Mouse (Mus musculus): ENCODE results near the gene Stac2. TPM values are rescaled to one million over a fixed set of nuclear protein-coding genes. Genes with fewer than 3 reads are reported as not detected.

Stac2 gene
- polyA plus RNA-seq, 1 experiment from 2014 or later = 6.7 TPM

DNA sequence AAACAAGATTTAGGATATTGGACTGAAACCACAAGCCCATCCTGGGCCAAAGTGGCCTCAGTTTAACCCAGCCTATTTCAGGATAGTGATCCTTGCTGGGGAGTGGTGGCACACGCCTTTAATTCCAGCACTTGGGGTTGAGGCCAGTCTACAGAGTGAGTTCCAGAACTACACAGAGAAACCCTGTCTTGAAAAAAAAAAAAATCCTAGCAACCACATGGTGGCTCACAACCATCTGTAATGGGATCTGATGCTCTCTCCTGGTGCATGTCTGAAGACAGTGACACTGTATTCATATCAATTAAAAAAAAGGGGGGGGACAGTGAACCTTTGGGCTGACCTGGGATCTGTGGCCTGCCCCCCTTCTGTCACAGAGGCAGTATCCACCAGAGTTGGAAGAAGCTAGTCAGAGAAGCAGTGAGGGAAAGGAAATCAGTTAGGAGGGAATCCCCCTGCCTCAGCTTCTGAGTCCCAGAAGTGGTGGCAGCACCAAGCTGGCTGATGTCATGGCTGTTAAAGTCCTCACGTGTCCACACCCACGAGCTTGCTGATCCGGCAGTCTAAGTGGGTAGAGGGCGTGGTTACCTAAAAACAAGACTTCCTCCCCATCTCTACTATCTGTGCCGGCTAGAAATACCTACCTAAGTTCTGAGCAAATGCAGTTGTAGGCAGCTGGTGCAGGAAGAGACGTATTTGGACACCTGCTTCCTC is 54.2 kb downstream of the Stac2 start:
- H3K4me3 ChIP-seq (replicated peaks; ENCODE audit: low read length) = no peak overlapping the region
- DNase-seq (ENCODE audit: low spot score) (no peak), ATAC-seq (ENCODE audit: low FRiP score) (no peak)
- 0 out of 2 replicates have a peak, but pooled peaks cover 9% of the 10 kb centered on the region for H3K27me3 ChIP-seq (ENCODE audit: control insufficient read depth, insufficient read depth, low read length)
- H3K4me2 ChIP-seq (replicated peaks) = no peak overlapping the region
- H3K9me3 ChIP-seq (ENCODE audit: control insufficient read depth, low read length) = no peaks in the 10 kb centered on the region
- H3K9ac ChIP-seq = no peak overlapping the region
- peaks cover 14% of the 10 kb centered on the region for H3K4me1 ChIP-seq (replicated peaks; ENCODE audit: control insufficient read depth, insufficient read depth, low read length)
- WGBS = 69% methylated on average over 7 of the region's 7 CpGs
- H3K27ac ChIP-seq = no peak overlapping the region
- H3K36me3 ChIP-seq (replicated peaks; ENCODE audit: control insufficient read depth, insufficient read depth) = peaks cover 18% of the 10 kb centered on the region

GRCm38 (mm10) chr11:97998074-97998793 is 55.0 kb downstream of the Stac2 start:
- 84% methylated on average over 11 of the region's 11 CpGs for WGBS
- Histone ChIP-seq H3K9me3 (ENCODE audit: control insufficient read depth, low read length) (no peaks in the 10 kb centered on the region), H3K4me2 (replicated peaks) (no peak overlapping the region), H3K4me1 (replicated peaks; ENCODE audit: control insufficient read depth, insufficient read depth, low read length) (peaks cover 14% of the 10 kb centered on the region), H3K36me3 (replicated peaks; ENCODE audit: control insufficient read depth, insufficient read depth) (peaks cover 15% of the 10 kb centered on the region), H3K9ac (no peak overlapping the region), H3K27me3 (ENCODE audit: control insufficient read depth, insufficient read depth, low read length) (0 out of 2 replicates have a peak, but pooled peaks cover 10% of the 10 kb centered on the region), H3K27ac (no peak overlapping the region), H3K4me3 (replicated peaks; ENCODE audit: low read length) (no peak overlapping the region)
- ATAC-seq (ENCODE audit: low FRiP score) = no peak
- DNase-seq (ENCODE audit: low spot score) = no peak

- no peak overlapping the region for H3K4me2 ChIP-seq (replicated peaks)
- H3K27me3 ChIP-seq (ENCODE audit: control insufficient read depth, insufficient read depth, low read length) = 0 out of 2 replicates have a peak, but pooled peaks cover 10% of the 10 kb centered on the region
- H3K9me3 ChIP-seq (ENCODE audit: control insufficient read depth, low read length) = no peaks in the 10 kb centered on the region
- no peak overlapping the region for H3K4me3 ChIP-seq (replicated peaks; ENCODE audit: low read length)
- ATAC-seq (ENCODE audit: low FRiP score) (no peak), DNase-seq (ENCODE audit: low spot score) (no peak)
- 73% methylated on average over 8 of the region's 8 CpGs for WGBS
- no peak overlapping the region for H3K27ac ChIP-seq
- H3K9ac ChIP-seq = no peak overlapping the region
- peaks cover 14% of the 10 kb centered on the region for H3K4me1 ChIP-seq (replicated peaks; ENCODE audit: control insufficient read depth, insufficient read depth, low read length)
- H3K36me3 ChIP-seq (replicated peaks; ENCODE audit: control insufficient read depth, insufficient read depth) = peaks cover 8% of the 10 kb centered on the region
Measured at GRCm38 (mm10) chr11:97997387-97997960, 55.8 kb downstream of the Stac2 start.

- DNase-seq (ENCODE audit: low spot score) (no peak), ATAC-seq (ENCODE audit: low FRiP score) (no peak)
- 75% methylated on average over 1 of the region's 1 CpGs for WGBS
- Histone ChIP-seq H3K27ac (no peak overlapping the region), H3K36me3 (replicated peaks; ENCODE audit: control insufficient read depth, insufficient read depth) (0 out of 2 replicates have a peak, but pooled peaks cover 1% of the 10 kb centered on the region), H3K4me1 (replicated peaks; ENCODE audit: control insufficient read depth, insufficient read depth, low read length) (peaks cover 14% of the 10 kb centered on the region), H3K4me2 (replicated peaks) (no peak overlapping the region), H3K9me3 (ENCODE audit: control insufficient read depth, low read length) (no peaks in the 10 kb centered on the region), H3K9ac (no peak overlapping the region), H3K27me3 (ENCODE audit: control insufficient read depth, insufficient read depth, low read length) (0 out of 2 replicates have a peak, but pooled peaks cover 10% of the 10 kb centered on the region), H3K4me3 (replicated peaks; ENCODE audit: low read length) (no peak overlapping the region)
Measured at GRCm38 (mm10) chr11:97996691-97997090, 56.6 kb downstream of the Stac2 start.

DNA sequence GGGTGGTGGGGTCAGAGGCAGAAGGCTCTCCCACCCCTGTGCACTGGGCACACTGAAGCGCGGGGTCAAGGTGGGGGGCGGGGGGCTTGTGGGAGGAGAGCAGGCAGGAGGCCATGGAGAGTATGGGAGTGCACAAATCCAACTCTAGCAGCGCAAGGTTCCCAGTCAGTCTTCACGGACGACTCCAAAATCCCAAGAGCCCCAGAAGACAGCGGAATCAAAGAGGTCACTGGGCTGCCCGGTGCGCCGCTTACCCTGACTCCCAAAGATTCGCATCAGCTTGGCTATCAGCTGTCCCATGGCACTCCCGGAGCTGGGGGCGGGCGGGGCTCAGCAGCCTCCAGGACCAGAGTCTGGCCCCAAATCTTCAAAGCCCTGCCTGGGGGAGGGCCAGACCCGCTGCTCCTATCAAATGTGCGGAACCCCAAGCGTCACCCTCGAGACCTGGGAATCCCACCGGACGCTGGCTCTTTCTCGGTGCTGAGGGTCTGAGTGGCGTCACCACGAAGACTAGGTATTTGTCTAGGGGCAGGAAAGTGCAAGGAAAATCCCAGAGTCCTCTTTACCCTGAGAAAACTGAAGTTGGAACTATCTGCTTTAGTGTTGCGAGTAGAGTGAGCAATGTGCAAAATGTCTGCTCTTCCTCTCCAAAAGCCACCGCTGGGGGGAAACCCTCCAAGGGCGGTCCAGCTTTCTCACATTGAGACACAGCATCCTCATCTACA is 57.5 kb downstream of the Stac2 start, which contains the start of gene Arl5c:
Gene Arl5c (minus strand): TSS at position 618 of the 725 bp plus-strand sequence.
- DNase-seq (ENCODE audit: low spot score) = no peak
- ATAC-seq (ENCODE audit: low FRiP score) = peak; percentile 36; the same call in 1 of the 2 replicates

DNA sequence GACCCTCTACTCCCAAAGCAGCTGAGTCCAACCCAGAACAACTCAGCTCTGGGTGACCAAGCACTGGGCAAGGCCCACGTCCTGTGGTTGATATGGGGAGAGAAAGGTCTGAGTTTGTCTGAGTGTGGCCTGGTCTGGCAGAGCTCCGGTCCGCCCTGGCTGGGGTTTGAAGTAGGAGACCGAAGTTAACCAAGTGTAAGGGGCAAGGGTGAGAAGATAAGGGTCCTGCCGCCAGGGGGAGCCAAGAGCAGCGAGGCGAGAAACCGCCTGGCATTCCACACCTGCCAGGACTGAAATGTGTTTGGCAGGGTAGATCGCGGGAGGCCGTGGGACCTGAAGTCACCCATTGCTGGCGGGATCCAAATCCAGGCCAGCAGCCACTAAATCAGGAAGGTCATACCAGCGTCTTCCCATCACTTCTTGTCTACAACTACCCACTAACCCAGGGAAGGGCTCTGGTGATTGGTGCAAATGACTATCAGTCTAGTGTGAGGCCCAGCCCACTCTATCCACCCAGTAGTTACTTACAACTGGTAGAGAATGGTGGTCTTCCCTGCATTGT is 58.6 kb downstream of the Stac2 start:
- peaks cover 25% of the 10 kb centered on the region for H3K4me1 ChIP-seq (replicated peaks; ENCODE audit: control insufficient read depth, insufficient read depth, low read length)
- 4% methylated on average over 13 of the region's 13 CpGs for WGBS
- no peak overlapping the region for H3K27ac ChIP-seq
- 0 out of 2 replicates have a peak overlapping the region, but pooled peaks have one; percentile 48 for H3K9ac ChIP-seq
- DNase-seq (ENCODE audit: low spot score) = no peak
- H3K36me3 ChIP-seq (replicated peaks; ENCODE audit: control insufficient read depth, insufficient read depth) = no peaks in the 10 kb centered on the region
- peak overlapping the region; percentile 63 for H3K4me2 ChIP-seq (replicated peaks)
- peak overlapping the region; percentile 28 for H3K4me3 ChIP-seq (replicated peaks; ENCODE audit: low read length)
- 0 out of 2 replicates have a peak, but pooled peaks cover 10% of the 10 kb centered on the region for H3K27me3 ChIP-seq (ENCODE audit: control insufficient read depth, insufficient read depth, low read length)
- H3K9me3 ChIP-seq (ENCODE audit: control insufficient read depth, low read length) = no peaks in the 10 kb centered on the region
- peak; percentile 61; the same call in 1 of the 2 replicates for ATAC-seq (ENCODE audit: low FRiP score)

More for the DNA sequence above, 57.5 kb downstream of the Stac2 start, which contains the start of gene Arl5c:
- WGBS = under 1% methylated on average over 24 of the region's 26 CpGs
- peak within 1 kb of the TSS; percentile 63 for H3K4me2 ChIP-seq (replicated peaks)
- peak within 1 kb of the TSS; percentile 48 for H3K9ac ChIP-seq
- H3K4me3 ChIP-seq (replicated peaks; ENCODE audit: low read length) = peak within 1 kb of the TSS; percentile 28
- H3K27me3 ChIP-seq (ENCODE audit: control insufficient read depth, insufficient read depth, low read length) = 0 out of 2 replicates have a peak, but pooled peaks cover 10% of the 10 kb centered on the region
- H3K27ac ChIP-seq = no peak within 1 kb of the TSS
- H3K4me1 ChIP-seq (replicated peaks; ENCODE audit: control insufficient read depth, insufficient read depth, low read length) = peaks cover 14% of the 10 kb centered on the region
- no peaks in the 10 kb centered on the region for H3K36me3 ChIP-seq (replicated peaks; ENCODE audit: control insufficient read depth, insufficient read depth)
- no peaks in the 10 kb centered on the region for H3K9me3 ChIP-seq (ENCODE audit: control insufficient read depth, low read length)

DNA sequence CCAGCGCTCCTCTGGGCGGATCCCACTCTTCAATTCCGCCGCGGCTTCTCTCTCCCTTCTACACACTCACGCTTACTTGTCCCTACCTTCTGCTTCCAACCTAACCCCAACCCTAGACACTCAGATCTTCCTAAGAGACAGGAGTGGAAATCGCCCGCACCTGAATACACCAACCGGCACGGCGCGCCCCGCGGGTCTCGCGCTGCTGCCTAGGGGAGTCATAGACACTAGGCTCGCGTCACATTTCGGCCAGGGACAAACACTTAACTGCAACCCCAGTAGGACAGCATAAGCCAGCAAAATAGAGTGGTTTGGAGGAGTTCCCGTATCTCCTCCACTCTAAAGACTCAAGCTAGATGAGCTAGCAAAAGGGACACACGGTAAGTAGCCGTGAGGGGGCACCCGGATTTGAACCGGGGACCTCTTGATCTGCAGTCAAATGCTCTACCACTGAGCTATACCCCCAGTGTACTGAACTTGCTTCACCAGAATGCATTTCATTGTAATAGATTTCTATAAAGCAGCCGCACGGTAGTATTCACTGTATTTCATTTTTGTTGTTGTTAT is 64.6 kb downstream of the Stac2 start:
- H3K9me3 ChIP-seq (ENCODE audit: control insufficient read depth, low read length) = no peaks in the 10 kb centered on the region
- DNase-seq (ENCODE audit: low spot score) = peak; percentile 99
- H3K27ac ChIP-seq = peak overlapping the region; percentile 83
- under 1% methylated on average over 26 of the region's 26 CpGs for WGBS
- H3K4me2 ChIP-seq (replicated peaks) = peak overlapping the region; percentile 85
- H3K36me3 ChIP-seq (replicated peaks; ENCODE audit: control insufficient read depth, insufficient read depth) = no peaks in the 10 kb centered on the region
- peaks cover 14% of the 10 kb centered on the region for H3K4me1 ChIP-seq (replicated peaks; ENCODE audit: control insufficient read depth, insufficient read depth, low read length)
- ATAC-seq (ENCODE audit: low FRiP score) = peak; percentile 87
- H3K27me3 ChIP-seq (ENCODE audit: control insufficient read depth, insufficient read depth, low read length) = peaks cover 28% of the 10 kb centered on the region
- H3K9ac ChIP-seq = peak overlapping the region; percentile 70
- H3K4me3 ChIP-seq (replicated peaks; ENCODE audit: low read length) = peak overlapping the region; percentile 82

All from hindbrain, embryonic 14.5 days (tissue).